Mouse (Mus musculus): ENCODE data around the gene Ankrd33b. TPM values are rescaled to one million over a fixed set of nuclear protein-coding genes. Genes with fewer than 3 reads are reported as not detected.

Gene Ankrd33b
- total RNA-seq (2021): 10 to 100 TPM; 19.2 to 23.7 TPM
- long read RNA-seq, experiment 1, full-length matches to known transcripts: 7 of 13 reads
- long read RNA-seq, experiment 1, partial matches to known transcripts: 0 of 13 reads
- long read RNA-seq, experiment 1, other reads (novel, unspliced or antisense): 6 of 13 reads
- long read RNA-seq, experiment 2, full-length matches to known transcripts: 7 of 17 reads
- long read RNA-seq, experiment 2, partial matches to known transcripts: 1 of 17 reads
- long read RNA-seq, experiment 2, other reads (novel, unspliced or antisense): 9 of 17 reads

GRCm38 (mm10) chr15:31367481-31368200 lies at the start of gene Ankrd33b:
TSS of gene Ankrd33b (minus strand) at chr15:31367726.
- DNase-seq (ENCODE audit: low spot score in 2 of 2): peak; percentile 45 to 47

GRCm38 (mm10) chr15:31415181-31415580 lies 47.7 kb upstream of the Ankrd33b start:
- no peak for DNase-seq (ENCODE audit: low spot score in 2 of 2)

- DNase-seq (ENCODE audit: low spot score in 2 of 2): no peak
These were observed 46.8 kb upstream of the Ankrd33b start for GRCm38 (mm10) chr15:31414179-31414898.

GRCm38 (mm10) chr15:31413662-31414061 lies 46.1 kb upstream of the Ankrd33b start:
- DNase-seq (ENCODE audit: low spot score in 2 of 2): no peak

- no peak for DNase-seq (ENCODE audit: low spot score in 2 of 2)
These were observed 45.4 kb upstream of the Ankrd33b start for GRCm38 (mm10) chr15:31412933-31413332.

- DNase-seq (ENCODE audit: low spot score in 2 of 2): no peak
These were observed 44.9 kb upstream of the Ankrd33b start for GRCm38 (mm10) chr15:31412436-31412835.

- no peak for DNase-seq (ENCODE audit: low spot score in 2 of 2)
These were observed 40.0 kb upstream of the Ankrd33b start for GRCm38 (mm10) chr15:31407490-31407889.

GRCm38 (mm10) chr15:31406881-31407280 lies 39.4 kb upstream of the Ankrd33b start:
- no peak for DNase-seq (ENCODE audit: low spot score in 2 of 2)

GRCm38 (mm10) chr15:31404346-31404745 lies 36.8 kb upstream of the Ankrd33b start:
- no peak for DNase-seq (ENCODE audit: low spot score in 2 of 2)

- no peak for DNase-seq (ENCODE audit: low spot score in 2 of 2)
These were observed 34.8 kb upstream of the Ankrd33b start for GRCm38 (mm10) chr15:31402200-31402892.

- no peak for DNase-seq (ENCODE audit: low spot score in 2 of 2)
These were observed 33.4 kb upstream of the Ankrd33b start for GRCm38 (mm10) chr15:31400974-31401373.

- no peak for DNase-seq (ENCODE audit: low spot score in 2 of 2)
These were observed 31.2 kb upstream of the Ankrd33b start for GRCm38 (mm10) chr15:31398769-31399168.

- no peak for DNase-seq (ENCODE audit: low spot score in 2 of 2)
These were observed 29.9 kb upstream of the Ankrd33b start for GRCm38 (mm10) chr15:31397379-31397778.

- DNase-seq (ENCODE audit: low spot score in 2 of 2): no peak
These were observed 29.2 kb upstream of the Ankrd33b start for GRCm38 (mm10) chr15:31396755-31397154.

GRCm38 (mm10) chr15:31395986-31396385 lies 28.5 kb upstream of the Ankrd33b start:
- DNase-seq (ENCODE audit: low spot score in 2 of 2): no peak

- no peak for DNase-seq (ENCODE audit: low spot score in 2 of 2)
These were observed 25.9 kb upstream of the Ankrd33b start for GRCm38 (mm10) chr15:31393402-31393801.

GRCm38 (mm10) chr15:31392705-31393104 lies 25.2 kb upstream of the Ankrd33b start:
- no peak for DNase-seq (ENCODE audit: low spot score in 2 of 2)

- DNase-seq (ENCODE audit: low spot score in 2 of 2): no peak
These were observed 24.6 kb upstream of the Ankrd33b start for GRCm38 (mm10) chr15:31392135-31392534.

GRCm38 (mm10) chr15:31381936-31382468 lies 14.5 kb upstream of the Ankrd33b start:
- no peak for DNase-seq (ENCODE audit: low spot score in 2 of 2)

GRCm38 (mm10) chr15:31379471-31379870 lies 11.9 kb upstream of the Ankrd33b start:
- no peak for DNase-seq (ENCODE audit: low spot score in 2 of 2)

GRCm38 (mm10) chr15:31375212-31375611 lies 7.7 kb upstream of the Ankrd33b start:
- DNase-seq (ENCODE audit: low spot score in 2 of 2): no peak

Measured in layer of hippocampus, postnatal 14 days (tissue).